In the genomic region with DNA sequence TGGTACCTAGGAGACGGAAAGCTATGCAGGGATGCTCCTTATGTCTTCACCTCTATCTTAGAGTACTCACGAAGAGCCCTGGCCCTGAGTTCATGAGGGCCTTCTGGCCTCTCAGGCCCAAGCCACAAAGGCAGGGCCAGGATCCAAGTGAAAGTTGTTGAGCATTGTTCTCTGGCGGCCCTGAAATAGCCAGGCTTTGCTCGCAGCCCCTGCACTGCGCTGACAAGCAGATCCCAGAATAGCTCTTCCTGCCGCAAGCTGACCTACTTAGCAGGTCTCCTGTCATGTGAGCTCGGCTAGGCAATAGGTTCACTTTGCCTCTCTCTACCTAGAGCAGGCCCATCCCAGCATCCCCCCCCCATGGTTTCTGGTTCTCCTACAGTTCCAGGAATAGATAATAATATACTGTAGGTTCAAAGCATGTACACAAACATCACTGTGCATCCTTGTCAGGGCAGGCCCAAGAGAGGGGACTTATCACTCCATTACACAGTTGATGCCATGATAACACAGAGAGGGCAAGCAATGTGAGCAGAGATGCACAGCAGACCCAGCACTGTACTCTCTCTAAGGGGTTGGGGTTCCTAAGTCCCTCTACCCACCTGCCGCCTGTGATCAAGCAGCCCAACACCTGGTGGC, we compare ENCODE assay signal across 9 mouse cellular contexts. TPM values are rescaled to one million over a fixed set of nuclear protein-coding genes. Genes with fewer than 3 reads are reported as not detected.
DNase-seq lines count a peak whose midpoint lies in the region; ATAC-seq and TF ChIP-seq lines count a peak whose summit lies in the region.
"Had no signal": no experiment of that assay in that cellular context is flagged by ENCODE, and none has a peak within 500 bp of the region (broad histone marks: within the 10 kb centered on the region; RNA-seq: fewer than 3 reads in every experiment).

No protein-coding gene starts in this region.

- ATAC-seq in lung, postnatal 0 days = no peak
- peak; percentile 49 for ATAC-seq in heart, embryonic 11.5 days (replicated peaks; ENCODE audit: insufficient number of reproducible peaks, low FRiP score, low TSS enrichment)
- peak; percentile 74 for ATAC-seq in midbrain, embryonic 16.5 days

- 57% methylated on average over 8 of the region's 8 CpGs for WGBS in lung, postnatal 0 days
- 34% methylated on average over 8 of the region's 8 CpGs for WGBS in heart, embryonic 11.5 days (ENCODE audit: insufficient replicate concordance)
- WGBS in midbrain, embryonic 16.5 days = 40% methylated on average over 8 of the region's 8 CpGs

- H3K27me3 ChIP-seq in lung, postnatal 0 days (replicated peaks; ENCODE audit: insufficient read depth, low read length) = no peaks in the 10 kb centered on the region
- H3K27me3 ChIP-seq in heart, embryonic 11.5 days (ENCODE audit: control insufficient read depth, insufficient read depth, low read length) = no peaks in the 10 kb centered on the region
- no peaks in the 10 kb centered on the region for H3K27me3 ChIP-seq in midbrain, embryonic 16.5 days (ENCODE audit: control insufficient read depth, insufficient read depth, low read depth, low read length)

- H3K36me3 ChIP-seq in lung, postnatal 0 days (ENCODE audit: insufficient read depth, low read length) = no peaks in the 10 kb centered on the region
- no peaks in the 10 kb centered on the region for H3K36me3 ChIP-seq in heart, embryonic 11.5 days (ENCODE audit: control insufficient read depth, insufficient read depth, low read length)
- H3K36me3 ChIP-seq in midbrain, embryonic 16.5 days (ENCODE audit: control insufficient read depth, insufficient read depth, low read length) = no peaks in the 10 kb centered on the region

- no peak for TF ChIP-seq EP300 in lung, postnatal 0 days (IDR thresholded peaks at IDR 0.05)

- no peak overlapping the region for H3K9ac ChIP-seq in lung, postnatal 0 days (replicated peaks; ENCODE audit: low read depth)
- peak overlapping the region; percentile 84 for H3K9ac ChIP-seq in heart, embryonic 11.5 days (ENCODE audit: low read depth, low read length)
- peak overlapping the region; percentile 8; the same call in 1 of the 2 replicates for H3K9ac ChIP-seq in midbrain, embryonic 16.5 days (ENCODE audit: low read depth, low read length)

- intact Hi-C loops in left cerebral cortex, adult 2 months (cut with DNase I) = no loop called here

- no peak for TF ChIP-seq CTCF in lung, postnatal 0 days (IDR thresholded peaks at IDR 0.05)
- TF ChIP-seq CTCF in left cerebral cortex, adult 2 months (IDR thresholded peaks at IDR 0.05) = no peak

- no peak overlapping the region for H3K27ac ChIP-seq in lung, postnatal 0 days (ENCODE audit: low read length)
- peak overlapping the region; percentile 90 for H3K27ac ChIP-seq in heart, embryonic 11.5 days (ENCODE audit: low read depth, low read length)
- H3K27ac ChIP-seq in left cerebral cortex, adult 2 months = peak overlapping the region; percentile 92
- peak overlapping the region; percentile 51 for H3K27ac ChIP-seq in midbrain, embryonic 16.5 days (ENCODE audit: low read length)

- no peaks in the 10 kb centered on the region for H3K4me1 ChIP-seq in lung, postnatal 0 days (ENCODE audit: insufficient read depth, low read depth, low read length)
- peaks cover 36% of the 10 kb centered on the region for H3K4me1 ChIP-seq in heart, embryonic 11.5 days (ENCODE audit: control insufficient read depth, insufficient read depth, low read length)
- peaks cover 11% of the 10 kb centered on the region for H3K4me1 ChIP-seq in midbrain, embryonic 16.5 days (ENCODE audit: control insufficient read depth, insufficient read depth, low read length)

- H3K4me2 ChIP-seq in lung, postnatal 0 days (replicated peaks; ENCODE audit: low read depth, low read length) = no peak overlapping the region
- H3K4me2 ChIP-seq in heart, embryonic 11.5 days = peak overlapping the region; percentile 62
- peak overlapping the region; percentile 2; the same call in 1 of the 2 replicates for H3K4me2 ChIP-seq in midbrain, embryonic 16.5 days (ENCODE audit: low read length)

- H3K9me3 ChIP-seq in lung, postnatal 0 days (ENCODE audit: low read length) = no peaks in the 10 kb centered on the region
- no peaks in the 10 kb centered on the region for H3K9me3 ChIP-seq in heart, embryonic 11.5 days (replicated peaks; ENCODE audit: control insufficient read depth, low read length)
- no peaks in the 10 kb centered on the region for H3K9me3 ChIP-seq in midbrain, embryonic 16.5 days (replicated peaks; ENCODE audit: control insufficient read depth, low read length, poor library complexity, severe bottlenecking)

- peak; percentile 25 to 28 for DNase-seq in lung, adult 18-20 months
- DNase-seq in lung, postnatal 0 days (ENCODE audit: low spot score) = no peak
- peak; percentile 81 to 83 for DNase-seq in cerebellum, postnatal 10 days
- DNase-seq in left cerebral cortex, adult 2 months (ENCODE audit: extremely low spot score in 1 of 2, low spot score in 2 of 2) = peak; percentile 63 to 68
- DNase-seq in thymus, postnatal 14 days = peak; percentile 77
- no peak for DNase-seq in spleen, adult 12 weeks (ENCODE audit: low spot score)

- no peak overlapping the region for H3K4me3 ChIP-seq in lung, postnatal 0 days (ENCODE audit: low read depth, low read length)
- peak overlapping the region; percentile 30 for H3K4me3 ChIP-seq in heart, embryonic 11.5 days (ENCODE audit: low read depth, low read length)
- peak overlapping the region; percentile 26; the same call in 1 of the 2 replicates for H3K4me3 ChIP-seq in left cerebral cortex, adult 2 months
- H3K4me3 ChIP-seq in midbrain, embryonic 16.5 days (ENCODE audit: low read depth, low read length) = no peak overlapping the region

RNA-seq across cellular contexts. Expression of gene Gm8439, which starts 25.3 kb away (rescaled TPM):
- not detected in 2 replicates for polyA plus RNA-seq in lung, postnatal 0 days (2015; fragmentation: Nextera tagmentation; extraction: Ambion mirVana)
- 0.59 TPM in 1 of 2 replicates, not detected in the other for polyA plus RNA-seq in heart, embryonic 11.5 days (2014; fragmentation: Nextera tagmentation; extraction: Ambion mirVana)
- not detected for total RNA-seq in left cerebral cortex, adult 2 months (2021)
- polyA plus RNA-seq in midbrain, embryonic 16.5 days (2015; fragmentation: Nextera tagmentation; extraction: Ambion mirVana) = not detected in 2 replicates
- total RNA-seq: layer of hippocampus, postnatal 36 days had no signal

RNA-seq across cellular contexts. Expression of gene Ctps, which starts 43.7 kb away (rescaled TPM):
- 38.5 and 65.1 TPM in 2 replicates for polyA plus RNA-seq in lung, postnatal 0 days (2015; fragmentation: Nextera tagmentation; extraction: Ambion mirVana)
- 107 and 119 TPM in 2 replicates for polyA plus RNA-seq in heart, embryonic 11.5 days (2014; fragmentation: Nextera tagmentation; extraction: Ambion mirVana)
- total RNA-seq in left cerebral cortex, adult 2 months (2021) = 10 to 100 TPM; 40.0 to 42.4 TPM
- 78.6 and 79.6 TPM in 2 replicates for polyA plus RNA-seq in midbrain, embryonic 16.5 days (2015; fragmentation: Nextera tagmentation; extraction: Ambion mirVana)

RNA-seq across cellular contexts. Expression of gene Cited4, which starts 52.6 kb away (rescaled TPM):
- 3.9 and 4.2 TPM in 2 replicates for polyA plus RNA-seq in lung, postnatal 0 days (2015; fragmentation: Nextera tagmentation; extraction: Ambion mirVana)
- 37.5 and 44.9 TPM in 2 replicates for polyA plus RNA-seq in heart, embryonic 11.5 days (2014; fragmentation: Nextera tagmentation; extraction: Ambion mirVana)
- total RNA-seq in left cerebral cortex, adult 2 months (2021) = 10 to 100 TPM; 17.9 to 20.2 TPM
- polyA plus RNA-seq in midbrain, embryonic 16.5 days (2015; fragmentation: Nextera tagmentation; extraction: Ambion mirVana) = 0.67 and 1.4 TPM in 2 replicates

Comparison
In these comparisons a context has a peak if more than half of its experiments do, and no peak if none do; other contexts are left out.
1. DNase-seq: peak in lung, adult 18-20 months (2 of 2), cerebellum, postnatal 10 days (2 of 2), left cerebral cortex, adult 2 months (2 of 2) and thymus, postnatal 14 days (single experiment); none in lung, postnatal 0 days (single experiment) and spleen, adult 12 weeks (single experiment).
2. H3K4me3 ChIP-seq: peak in heart, embryonic 11.5 days (single experiment) and left cerebral cortex, adult 2 months (single experiment); none in lung, postnatal 0 days (single experiment) and midbrain, embryonic 16.5 days (single experiment).